Mouse (Mus musculus) testis, adult 2 months (tissue): ENCODE measurements around the gene Hist1h4k. TPM values are rescaled to one million over a fixed set of nuclear protein-coding genes. Genes with fewer than 3 reads are reported as not detected.
A peak's percentile ranks its signal among the peaks of the same experiment; 100 is the strongest.

ENCODE experiments used
- H3K27ac ChIP-seq: fragments of 200-500 bp; 2 replicates; pipeline ENCODE4 v1.5.1; 2012; ENCODE audit warnings: low read depth, low read length; ENCODE audit not compliant: control insufficient read depth, insufficient read depth
- H3K27me3 ChIP-seq: fragments of 200-500 bp; 2 replicates; pipeline ENCODE4 v1.6.1; 2012; ENCODE audit warnings: mild to moderate bottlenecking, low read length, moderate library complexity; ENCODE audit not compliant: control insufficient read depth, insufficient read depth
- H3K36me3 ChIP-seq: fragments of 200-500 bp; 2 replicates; pipeline ENCODE4 v1.6.1; 2012; ENCODE audit warnings: mild to moderate bottlenecking, low read length; ENCODE audit not compliant: control insufficient read depth, insufficient read depth
- H3K4me1 ChIP-seq: fragments of 200-500 bp; 2 replicates; pipeline ENCODE4 v1.6.1; 2012; ENCODE audit warnings: low read length; ENCODE audit not compliant: control insufficient read depth, insufficient read depth
- H3K4me3 ChIP-seq: fragments of 200-500 bp; 2 replicates; pipeline ENCODE4 v1.5.1; 2012; ENCODE audit warnings: low read depth, mild to moderate bottlenecking, low read length, moderate library complexity, mixed read lengths; ENCODE audit not compliant: control insufficient read depth
- CTCF ChIP-seq: fragments of 200-500 bp; IDR thresholded peaks from 2 replicates; pipeline ENCODE4 v1.5.1; 2012; ENCODE audit warnings: low read depth, mild to moderate bottlenecking, inconsistent platforms, low read length, moderate library complexity; ENCODE audit not compliant: control insufficient read depth, insufficient read depth, insufficient replicate concordance
- POLR2A ChIP-seq: fragments of 200-500 bp; IDR thresholded peaks from 2 replicates; pipeline ENCODE4 v1.6.1; 2012; ENCODE audit warnings: low read depth, mild to moderate bottlenecking, inconsistent platforms, low read length, moderate library complexity; ENCODE audit not compliant: control insufficient read depth
- polyA plus RNA-seq: library from polyadenylated mRNA; depleted of rRNA; stranded (reverse); fragments of >200 nt; gene quantifications from 2 replicates; pipeline ENCODE4 v1.2.3, GENCODE M21; 2012; rRNA removed

The Hist1h4k gene
- polyA plus RNA-seq, 1 experiment, result 37.3 TPM

GRCm38 (mm10) chr13:21715131-21715863, 35.0 kb downstream of the Hist1h4k start:
- peak overlapping the region; percentile 65 for H3K27ac ChIP-seq
- no peak for TF ChIP-seq CTCF
- no peak for TF ChIP-seq POLR2A
- no peaks in the 10 kb centered on the region for H3K27me3 ChIP-seq
- H3K4me3 ChIP-seq, result peak overlapping the region; percentile 42; the same call in 1 of the 2 replicates
- no peaks in the 10 kb centered on the region for H3K36me3 ChIP-seq
- peaks cover 8% of the 10 kb centered on the region for H3K4me1 ChIP-seq

GRCm38 (mm10) chr13:21714725-21715124, 35.6 kb downstream of the Hist1h4k start:
- H3K36me3 ChIP-seq, result no peaks in the 10 kb centered on the region
- H3K4me1 ChIP-seq, result peaks cover 8% of the 10 kb centered on the region
- H3K4me3 ChIP-seq, result no peak overlapping the region
- H3K27ac ChIP-seq, result no peak overlapping the region
- no peaks in the 10 kb centered on the region for H3K27me3 ChIP-seq
- TF ChIP-seq POLR2A (no peak), CTCF (no peak)

- H3K4me3 ChIP-seq, result no peak overlapping the region
- H3K4me1 ChIP-seq, result peaks cover 2% of the 10 kb centered on the region
- H3K36me3 ChIP-seq, result no peaks in the 10 kb centered on the region
- no peaks in the 10 kb centered on the region for H3K27me3 ChIP-seq
- H3K27ac ChIP-seq, result no peak overlapping the region
- TF ChIP-seq POLR2A (no peak), CTCF (no peak)
Observed at GRCm38 (mm10) chr13:21711698-21712097, 38.6 kb downstream of the Hist1h4k start.

- Histone ChIP-seq H3K27ac (no peak overlapping the region), H3K4me3 (peak overlapping the region; percentile 59), H3K27me3 (no peaks in the 10 kb centered on the region), H3K36me3 (no peaks in the 10 kb centered on the region), H3K4me1 (no peaks in the 10 kb centered on the region; the same call in 1 of the 2 replicates)
- TF ChIP-seq POLR2A (no peak), CTCF (no peak)
Observed at GRCm38 (mm10) chr13:21710821-21711525, 39.3 kb downstream of the Hist1h4k start.

- H3K36me3 ChIP-seq, result no peaks in the 10 kb centered on the region
- no peaks in the 10 kb centered on the region; the same call in 1 of the 2 replicates for H3K4me1 ChIP-seq
- H3K27me3 ChIP-seq, result no peaks in the 10 kb centered on the region
- peak; percentile 73; the same call in 1 of the 2 replicates for TF ChIP-seq CTCF
- no peak for TF ChIP-seq POLR2A
- peak overlapping the region; percentile 76 for H3K4me3 ChIP-seq
- H3K27ac ChIP-seq, result peak overlapping the region; percentile 15; the same call in 1 of the 2 replicates
Observed at GRCm38 (mm10) chr13:21710031-21710711, 40.1 kb downstream of the Hist1h4k start.

GRCm38 (mm10) chr13:21706669-21707068, 43.6 kb downstream of the Hist1h4k start:
- no peak overlapping the region for H3K4me3 ChIP-seq
- no peak for TF ChIP-seq POLR2A
- TF ChIP-seq CTCF, result no peak

More at GRCm38 (mm10) chr13:21706669-21707068, 43.6 kb downstream of the Hist1h4k start:
- no peaks in the 10 kb centered on the region; the same call in 1 of the 2 replicates for H3K4me1 ChIP-seq
- no peak overlapping the region for H3K27ac ChIP-seq
- no peaks in the 10 kb centered on the region for H3K36me3 ChIP-seq
- no peaks in the 10 kb centered on the region for H3K27me3 ChIP-seq

Other genes starting within 250 kb of the Hist1h4k start
- gene Gm11273, start 249.1 kb downstream of the Hist1h4k start, polyA plus RNA-seq, result 6.4 and 6.6 TPM in 2 replicates
- 1.3 and 1.7 TPM in 2 replicates for gene Zkscan8, start 219.4 kb downstream of the Hist1h4k start, polyA plus RNA-seq
- gene Olfr1366, start 207.7 kb downstream of the Hist1h4k start, polyA plus RNA-seq, result not detected in 2 replicates
- gene Olfr1535, start 190.6 kb downstream of the Hist1h4k start, polyA plus RNA-seq, result not detected in 2 replicates
- not detected in 2 replicates for gene Olfr1364, start 168.7 kb downstream of the Hist1h4k start, polyA plus RNA-seq
- gene Olfr1362, start 136.5 kb downstream of the Hist1h4k start, polyA plus RNA-seq, result not detected in 2 replicates
- 0.04 TPM in 1 of 2 replicates, not detected in the other for gene Olfr11, start 108.0 kb downstream of the Hist1h4k start, polyA plus RNA-seq
- gene Olfr1361, start 87.1 kb downstream of the Hist1h4k start, polyA plus RNA-seq, result 0.19 TPM in 1 of 2 replicates, not detected in the other
- 0.07 TPM in 1 of 2 replicates, not detected in the other for gene Olfr1360, start 73.1 kb downstream of the Hist1h4k start, polyA plus RNA-seq
- 0.35 and 0.38 TPM in 2 replicates for gene Olfr1359, start 52.4 kb downstream of the Hist1h4k start, polyA plus RNA-seq
- gene Hist1h2bl, start 34.4 kb downstream of the Hist1h4k start, polyA plus RNA-seq, result 3.2 and 3.6 TPM in 2 replicates
- 2.0 and 6.1 TPM in 2 replicates for gene Hist1h2ai, start 34.1 kb downstream of the Hist1h4k start, polyA plus RNA-seq
- gene Hist1h3h, start 32.8 kb downstream of the Hist1h4k start, polyA plus RNA-seq, result 14.7 and 20.5 TPM in 2 replicates
- gene Hist1h2bm, start 28.5 kb downstream of the Hist1h4k start, polyA plus RNA-seq, result 6.1 and 6.2 TPM in 2 replicates
- 6.1 and 7.6 TPM in 2 replicates for gene Hist1h4j, start 15.4 kb downstream of the Hist1h4k start, polyA plus RNA-seq
- 2.4 and 3.9 TPM in 2 replicates for gene Hist1h2ak, start 3.3 kb upstream of the Hist1h4k start, polyA plus RNA-seq
- 2.3 and 3.0 TPM in 2 replicates for gene Hist1h2bn, start 3.6 kb upstream of the Hist1h4k start, polyA plus RNA-seq
- gene Hist1h1b, start 30.1 kb upstream of the Hist1h4k start, polyA plus RNA-seq, result 0.36 TPM in 1 of 2 replicates, not detected in the other
- 5.8 and 7.4 TPM in 2 replicates for gene Hist1h3i, start 32.9 kb upstream of the Hist1h4k start, polyA plus RNA-seq
- gene Hist1h2an, start 36.7 kb upstream of the Hist1h4k start, polyA plus RNA-seq, result 1.8 and 2.1 TPM in 2 replicates
- 155 and 156 TPM in 2 replicates for gene Hist1h2bp, start 37.0 kb upstream of the Hist1h4k start, polyA plus RNA-seq
- gene Hist1h2bq, start 59.7 kb upstream of the Hist1h4k start, polyA plus RNA-seq, result 28.8 and 32.6 TPM in 2 replicates
- not detected in 2 replicates for gene Hist1h2ao, start 60.0 kb upstream of the Hist1h4k start, polyA plus RNA-seq
- gene Hist1h4m, start 61.2 kb upstream of the Hist1h4k start, polyA plus RNA-seq, result not detected in 2 replicates
- 32.2 and 38.8 TPM in 2 replicates for gene Hist1h4n, start 81.7 kb upstream of the Hist1h4k start, polyA plus RNA-seq
- gene Hist1h2ap, start 83.0 kb upstream of the Hist1h4k start, polyA plus RNA-seq, result 7.4 and 12.0 TPM in 2 replicates
- 26.8 and 30.6 TPM in 2 replicates for gene Hist1h2br, start 83.2 kb upstream of the Hist1h4k start, polyA plus RNA-seq
- 2.7 and 2.8 TPM in 2 replicates for gene Zfp184, start 194.6 kb upstream of the Hist1h4k start, polyA plus RNA-seq
- 128 and 157 TPM in 2 replicates for gene Pom121l2, start 230.7 kb upstream of the Hist1h4k start, polyA plus RNA-seq